Mouse (Mus musculus): ENCODE results near the gene Epop.

Gene Epop

GRCm38 (mm10) chr11:97597945-97598691, 31.4 kb downstream of the Epop start:
- in situ Hi-C loops (cut with MboI; ENCODE audit: unreplicated experiment in 2 of 2), result no loop called here

- in situ Hi-C loops (cut with MboI; ENCODE audit: unreplicated experiment in 2 of 2), result no loop called here
Observed at GRCm38 (mm10) chr11:97594136-97594535, 35.4 kb downstream of the Epop start.

- in situ Hi-C loops (cut with MboI; ENCODE audit: unreplicated experiment in 2 of 2), result no loop called here
Observed at GRCm38 (mm10) chr11:97591910-97592309, 37.6 kb downstream of the Epop start.

- in situ Hi-C loops (cut with MboI; ENCODE audit: unreplicated experiment in 2 of 2), result no loop called here
Observed at GRCm38 (mm10) chr11:97590227-97590960, 39.1 kb downstream of the Epop start.

GRCm38 (mm10) chr11:97589216-97589615, 40.3 kb downstream of the Epop start:
- in situ Hi-C loops (cut with MboI; ENCODE audit: unreplicated experiment in 2 of 2), result no loop called here

GRCm38 (mm10) chr11:97585932-97586331, 43.6 kb downstream of the Epop start:
- in situ Hi-C loops (cut with MboI; ENCODE audit: unreplicated experiment in 2 of 2), result no loop called here

- in situ Hi-C loops (cut with MboI; ENCODE audit: unreplicated experiment in 2 of 2), result no loop called here
Observed at GRCm38 (mm10) chr11:97584476-97584875, 45.0 kb downstream of the Epop start.

- in situ Hi-C loops (cut with MboI; ENCODE audit: unreplicated experiment in 2 of 2), result loop anchor here in 1 of 2 experiments (5.0 kb wide), 1 partner anchor 92 kb away; no protein-coding TSS in a partner anchor
Observed at GRCm38 (mm10) chr11:97579088-97579857, 50.2 kb downstream of the Epop start.

GRCm38 (mm10) chr11:97578286-97578685, 51.2 kb downstream of the Epop start:
- in situ Hi-C loops (cut with MboI; ENCODE audit: unreplicated experiment in 2 of 2), result loop anchor here in 1 of 2 experiments (5.0 kb wide), 1 partner anchor 91 kb away; no protein-coding TSS in a partner anchor
